ENCODE assay signal across 9 mouse cellular contexts in the genomic region with DNA sequence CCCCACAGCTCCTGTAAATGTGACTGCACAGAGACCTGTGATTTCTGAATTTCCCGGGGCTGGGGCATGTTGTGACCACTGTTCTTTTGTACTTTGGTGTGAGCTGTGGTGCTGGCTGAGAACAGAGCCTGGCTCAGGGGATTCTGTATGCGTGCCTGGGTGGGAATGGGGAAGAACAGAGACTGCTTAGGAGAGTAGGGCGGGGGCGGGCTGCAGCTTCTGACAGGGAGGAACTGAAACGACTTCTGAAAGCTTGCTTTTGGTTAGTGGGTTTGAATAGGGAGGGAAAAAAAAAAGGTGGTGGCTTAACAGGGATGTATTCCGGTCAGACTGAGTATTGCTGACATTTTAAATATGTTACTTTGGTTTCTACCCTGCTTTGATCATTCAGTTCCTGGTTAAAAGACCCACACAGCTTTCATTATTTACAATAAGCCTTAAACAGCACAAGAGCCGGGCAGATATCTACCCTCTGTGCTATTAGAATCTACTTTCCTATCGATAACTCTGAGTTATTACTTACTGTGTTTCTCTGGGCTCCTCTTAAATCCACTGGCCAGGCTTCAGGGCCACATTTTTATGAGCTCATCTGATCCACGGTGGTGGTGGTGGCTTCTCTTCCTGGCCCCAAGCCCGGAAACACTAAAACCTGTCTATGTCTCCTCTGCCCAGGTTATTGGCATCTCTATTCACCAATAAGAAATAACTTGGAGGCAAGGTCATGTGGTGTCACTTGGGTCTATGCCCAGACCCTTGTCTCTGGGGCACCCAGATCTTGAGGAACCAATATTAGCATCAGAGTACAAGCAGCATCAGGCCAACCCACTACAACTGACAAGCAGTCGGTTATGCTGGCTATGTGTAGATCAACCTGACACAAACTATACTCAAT. TPM values are rescaled to one million over a fixed set of nuclear protein-coding genes. Genes with fewer than 3 reads are reported as not detected.
DNase-seq lines count a peak whose midpoint lies in the region; ATAC-seq lines count a peak whose summit lies in the region.
"Had no signal": no experiment of that assay in that cellular context is flagged by ENCODE, and none has a peak within 500 bp of the region (broad histone marks: within the 10 kb centered on the region; RNA-seq: fewer than 3 reads in every experiment).

No protein-coding gene starts in this region.

- no peak for ATAC-seq in kidney, embryonic 14.5 days (ENCODE audit: low FRiP score, low TSS enrichment)
- ATAC-seq in heart, embryonic 11.5 days (replicated peaks; ENCODE audit: insufficient number of reproducible peaks, low FRiP score, low TSS enrichment), result no peak
- ATAC-seq in megakaryocyte, adult 5-6 weeks (ENCODE audit: poor library complexity, severe bottlenecking), result peak; percentile 41

- H3K27ac ChIP-seq in kidney, embryonic 14.5 days (ENCODE audit: low read depth, low read length), result no peak overlapping the region
- H3K27ac ChIP-seq in heart, embryonic 11.5 days (ENCODE audit: low read depth, low read length), result no peak overlapping the region

- no peak overlapping the region for H3K9ac ChIP-seq in kidney, embryonic 14.5 days (ENCODE audit: low read depth, low read length)
- H3K9ac ChIP-seq in heart, embryonic 11.5 days (ENCODE audit: low read depth, low read length), result no peak overlapping the region

- H3K9me3 ChIP-seq in kidney, embryonic 14.5 days (ENCODE audit: control insufficient read depth, low read length), result no peaks in the 10 kb centered on the region
- H3K9me3 ChIP-seq in heart, embryonic 11.5 days (replicated peaks; ENCODE audit: control insufficient read depth, low read length), result no peaks in the 10 kb centered on the region

- H3K4me3 ChIP-seq in kidney, embryonic 14.5 days (ENCODE audit: low read length), result no peak overlapping the region
- no peak overlapping the region for H3K4me3 ChIP-seq in heart, embryonic 11.5 days (ENCODE audit: low read depth, low read length)

- H3K27me3 ChIP-seq in kidney, embryonic 14.5 days (ENCODE audit: control insufficient read depth, insufficient read depth, low read length), result no peaks in the 10 kb centered on the region
- H3K27me3 ChIP-seq in heart, embryonic 11.5 days (ENCODE audit: control insufficient read depth, insufficient read depth, low read length), result no peaks in the 10 kb centered on the region

- no peaks in the 10 kb centered on the region for H3K4me1 ChIP-seq in kidney, embryonic 14.5 days (ENCODE audit: control insufficient read depth, insufficient read depth, low read length)
- no peaks in the 10 kb centered on the region for H3K4me1 ChIP-seq in heart, embryonic 11.5 days (ENCODE audit: control insufficient read depth, insufficient read depth, low read length)

- WGBS in kidney, embryonic 14.5 days, result 56% methylated on average over 11 of the region's 11 CpGs
- WGBS in heart, embryonic 11.5 days (ENCODE audit: insufficient replicate concordance), result 44% methylated on average over 11 of the region's 11 CpGs

- H3K36me3 ChIP-seq in kidney, embryonic 14.5 days (ENCODE audit: control insufficient read depth, insufficient read depth, low read length), result no peaks in the 10 kb centered on the region
- no peaks in the 10 kb centered on the region for H3K36me3 ChIP-seq in heart, embryonic 11.5 days (ENCODE audit: control insufficient read depth, insufficient read depth, low read length)

- no peak overlapping the region for H3K4me2 ChIP-seq in kidney, embryonic 14.5 days (replicated peaks; ENCODE audit: low read depth, low read length)
- H3K4me2 ChIP-seq in heart, embryonic 11.5 days, result peak overlapping the region; percentile 2; the same call in 1 of the 2 replicates

- DNase-seq in kidney, adult 9 months, result peak; percentile 50
- DNase-seq in adipocyte (ENCODE audit: low spot score), result peak; percentile 47
- no peak for DNase-seq in embryo, embryonic 9.5 days (ENCODE audit: extremely low spot score)
- DNase-seq in layer of hippocampus, adult 11-12 months (ENCODE audit: low spot score), result no peak
- DNase-seq in right cerebral cortex, postnatal 36 days (ENCODE audit: low spot score in 2 of 2), result no peak

RNA-seq across cellular contexts. Expression of gene Slfn2, which starts 2.0 kb away (rescaled TPM):
- polyA plus RNA-seq in kidney, embryonic 14.5 days (2014; fragmentation: Nextera tagmentation; extraction: Ambion mirVana), result 3.3 and 3.8 TPM in 2 replicates
- polyA plus RNA-seq in heart, embryonic 11.5 days (2014; fragmentation: Nextera tagmentation; extraction: Ambion mirVana), result 2.4 and 2.7 TPM in 2 replicates
- total RNA-seq in megakaryocyte, adult 5-6 weeks (2015), result 344 and 362 TPM in 2 replicates
- total RNA-seq in megakaryocyte, adult 5-6 weeks (2017), result 890 and 968 TPM in 2 replicates

RNA-seq across cellular contexts. Expression of gene Slfn8, which starts 46.3 kb away (rescaled TPM):
- 0.17 and 0.41 TPM in 2 replicates for polyA plus RNA-seq in kidney, embryonic 14.5 days (2014; fragmentation: Nextera tagmentation; extraction: Ambion mirVana)
- 0.29 and 0.39 TPM in 2 replicates for polyA plus RNA-seq in heart, embryonic 11.5 days (2014; fragmentation: Nextera tagmentation; extraction: Ambion mirVana)
- total RNA-seq in megakaryocyte, adult 5-6 weeks (2015), result 59.7 and 60.5 TPM in 2 replicates
- 68.3 and 68.6 TPM in 2 replicates for total RNA-seq in megakaryocyte, adult 5-6 weeks (2017)

RNA-seq across cellular contexts. Expression of gene Slfn1, which starts 49.8 kb away (rescaled TPM):
- polyA plus RNA-seq in kidney, embryonic 14.5 days (2014; fragmentation: Nextera tagmentation; extraction: Ambion mirVana), result 0.22 TPM in 1 of 2 replicates, not detected in the other
- not detected in 2 replicates for polyA plus RNA-seq in heart, embryonic 11.5 days (2014; fragmentation: Nextera tagmentation; extraction: Ambion mirVana)
- 140 and 155 TPM in 2 replicates for total RNA-seq in megakaryocyte, adult 5-6 weeks (2015)
- 239 TPM in 2 replicates for total RNA-seq in megakaryocyte, adult 5-6 weeks (2017)
- total RNA-seq: left cerebral cortex, postnatal 10 days had no signal

Comparison
In these comparisons a context has a peak if more than half of its experiments do, and no peak if none do; other contexts are left out.
1. DNase-seq: peak in kidney, adult 9 months (single experiment) and adipocyte (single experiment); none in embryo, embryonic 9.5 days (single experiment), layer of hippocampus, adult 11-12 months (single experiment) and right cerebral cortex, postnatal 36 days (0 of 2).